Mouse (Mus musculus) cerebellum, adult (tissue): Measurements from ENCODE around the gene Tshr.
A peak's percentile ranks its signal among the peaks of the same experiment; 100 is the strongest.
"Not testable (repeated sequence)": the region's sequence is repeated elsewhere in the genome, so short reads cannot be mapped to it uniquely, and the experiment has no call there.

Source experiments
- ATAC-seq: cut with Nextera tagmentation; 2 replicates; pipeline ENCODE4 v1.9.2; 2017; ENCODE audit warnings: mild to moderate bottlenecking, moderate library complexity, mixed read lengths; ENCODE audit not compliant: insufficient number of reproducible peaks, low FRiP score, low TSS enrichment

Tshr gene

DNA sequence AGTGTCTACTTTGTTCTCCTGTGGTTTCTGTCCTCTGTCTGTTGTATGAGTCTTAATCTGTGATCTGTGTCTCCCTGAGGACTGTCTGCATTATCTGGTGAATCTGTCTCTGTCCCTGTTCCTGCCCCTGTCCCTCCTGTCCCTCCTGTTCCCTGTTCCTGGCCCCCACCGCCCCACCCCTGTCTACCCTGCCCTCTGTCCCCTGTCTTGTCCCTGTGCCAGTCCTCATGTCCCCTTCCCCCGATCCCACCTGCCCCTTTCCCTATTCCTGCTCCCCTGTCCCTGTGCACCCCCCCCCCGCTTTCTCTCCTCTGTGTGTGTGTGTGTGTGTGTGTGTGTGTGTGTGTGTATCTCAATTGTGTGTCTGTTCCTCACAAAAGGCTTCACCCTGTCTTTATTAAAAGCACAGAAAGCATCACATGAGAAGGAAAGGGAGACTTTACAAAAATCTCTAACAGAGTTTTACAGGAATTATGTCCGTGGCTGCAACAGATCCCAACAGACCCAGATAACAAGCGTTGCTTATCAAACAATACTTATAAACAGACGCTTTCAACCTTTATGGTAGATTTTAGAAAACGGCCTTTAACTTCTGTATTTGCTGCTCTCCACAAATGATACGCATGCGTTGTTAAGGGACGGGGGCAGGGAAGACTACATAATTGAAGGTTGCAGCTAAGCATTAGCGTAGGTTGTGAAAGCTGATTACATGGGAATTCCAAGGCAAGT lies 111.3 kb downstream of the Tshr start:
- ATAC-seq, result no peak

DNA sequence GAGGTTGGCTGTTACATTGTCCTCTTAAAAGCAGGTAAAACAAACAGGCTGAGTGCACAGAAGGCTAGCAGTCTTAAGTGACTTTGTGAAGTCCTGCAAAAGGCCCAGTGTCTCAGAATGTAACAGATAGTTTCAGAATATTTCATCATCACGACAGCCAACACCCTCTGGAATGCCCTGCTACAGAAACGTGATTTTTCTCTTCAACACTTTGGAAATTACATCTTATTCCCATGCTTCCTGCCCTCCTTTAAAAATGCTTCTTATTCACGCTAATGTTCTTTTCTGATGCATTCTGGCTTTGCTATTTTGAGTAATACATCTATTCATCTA lies 111.8 kb downstream of the Tshr start:
- ATAC-seq, result no peak

DNA sequence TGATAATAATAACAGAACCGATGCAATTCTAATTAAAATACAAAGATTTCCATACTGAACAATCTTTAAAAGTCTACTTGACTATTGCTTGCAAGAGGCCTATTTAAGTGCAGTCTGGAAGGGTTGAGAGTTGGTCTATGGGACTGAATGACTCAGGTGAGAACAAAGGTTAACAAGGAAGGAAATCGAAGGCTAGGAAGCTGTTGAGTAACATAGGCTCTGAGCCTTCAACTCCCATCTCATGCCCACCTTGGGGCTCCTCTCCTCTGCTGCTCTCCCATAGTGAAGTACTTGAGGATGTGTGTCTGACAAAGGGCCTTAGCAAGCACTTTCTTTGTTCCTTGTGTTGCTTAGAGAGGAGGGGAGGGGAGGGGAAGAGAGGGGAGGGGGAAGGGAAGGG lies 116.1 kb downstream of the Tshr start:
- ATAC-seq, result no peak

DNA sequence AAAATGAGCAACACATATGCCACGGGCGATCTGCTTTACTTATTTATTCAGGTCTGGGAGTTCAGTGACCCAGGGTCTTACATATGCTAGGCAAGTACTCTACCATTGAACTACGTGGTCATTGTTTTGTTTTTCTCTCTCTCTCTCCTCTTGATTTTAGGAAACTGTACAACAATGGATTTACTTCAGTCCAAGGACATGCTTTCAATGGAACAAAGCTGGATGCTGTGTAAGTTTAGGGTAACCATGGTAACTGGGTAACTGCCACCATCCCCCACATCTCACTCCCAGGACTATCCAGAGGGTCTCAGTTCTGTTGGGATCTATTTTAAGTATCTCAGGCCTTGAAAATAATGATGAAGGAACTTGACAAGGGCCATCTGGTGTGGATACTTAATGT lies 127.4 kb downstream of the Tshr start:
- ATAC-seq, result no peak

DNA sequence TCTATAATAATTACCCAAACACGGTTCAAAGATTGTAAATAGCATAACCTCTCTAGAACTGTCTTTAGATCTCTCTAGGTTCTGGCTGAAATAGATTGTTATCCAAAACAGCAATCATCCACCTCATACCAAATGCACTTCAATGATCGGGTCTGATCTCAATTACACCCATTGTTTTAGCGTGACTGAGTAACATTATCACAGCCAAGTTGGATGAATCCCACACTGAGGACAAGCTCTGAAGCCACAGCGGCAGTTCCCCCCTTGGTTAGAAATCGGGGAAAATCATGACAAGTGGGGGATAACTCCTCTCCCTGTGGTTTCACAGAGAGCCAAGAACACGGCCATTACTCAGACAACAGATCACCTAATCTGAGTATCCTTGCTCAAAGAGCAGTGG lies 129.6 kb downstream of the Tshr start:
- no peak for ATAC-seq

DNA sequence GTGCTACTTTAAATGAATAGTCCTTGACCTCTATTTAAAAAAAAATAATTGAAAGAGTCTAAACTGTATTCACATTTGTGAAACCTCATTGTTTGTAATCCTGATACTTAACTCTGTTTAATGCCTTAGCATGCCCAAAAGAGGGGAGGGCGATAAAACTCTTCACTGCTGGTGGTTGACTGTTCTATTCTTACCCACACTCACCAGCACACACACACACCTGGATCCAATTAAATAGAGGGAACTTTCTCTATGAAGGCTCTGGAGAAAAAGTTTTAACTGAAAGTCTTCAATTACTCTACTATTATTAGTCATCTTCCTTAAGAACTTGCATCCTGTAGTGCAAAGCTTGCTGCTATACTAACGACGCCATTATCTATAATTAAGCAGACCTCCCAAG lies 133.4 kb downstream of the Tshr start:
- ATAC-seq, result no peak

DNA sequence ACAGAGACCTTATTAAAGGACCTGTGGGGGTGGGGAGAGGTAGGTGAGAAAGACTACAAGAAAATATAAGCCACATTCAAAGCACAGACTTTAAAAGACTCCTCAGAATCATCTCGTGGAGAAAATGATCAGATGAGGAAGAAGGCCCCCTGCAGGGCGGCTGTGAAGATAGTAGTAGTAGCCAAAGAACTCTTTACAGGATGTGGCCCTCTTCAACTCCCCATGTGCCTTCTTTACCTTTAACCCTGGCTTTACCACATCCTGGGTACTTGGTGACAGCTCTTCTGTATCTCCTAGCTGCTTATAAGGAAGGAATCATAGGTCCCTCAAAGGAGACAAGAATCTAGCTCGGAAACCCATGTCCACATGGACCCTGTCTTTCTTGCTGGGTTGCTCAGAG lies 139.3 kb downstream of the Tshr start:
- ATAC-seq, result no peak

DNA sequence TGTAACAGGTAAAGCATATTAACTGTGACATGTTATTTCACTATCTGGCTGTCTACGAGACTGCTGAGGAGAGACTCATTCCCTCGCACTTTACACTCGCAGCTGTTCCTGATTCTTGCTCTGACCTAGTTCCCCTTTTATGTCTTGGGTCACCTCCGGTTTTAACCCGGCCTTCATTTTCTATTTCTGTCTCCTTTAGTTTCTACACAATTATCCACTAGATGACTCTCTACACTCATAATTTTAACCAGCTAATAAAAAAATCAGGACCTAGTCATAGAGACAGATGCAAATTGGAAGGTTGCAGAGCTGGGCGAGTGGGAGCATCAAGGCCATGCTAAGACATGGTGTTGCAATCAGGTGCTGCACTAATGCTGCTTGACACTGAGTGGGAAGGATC lies 150.2 kb downstream of the Tshr start:
- no peak for ATAC-seq

DNA sequence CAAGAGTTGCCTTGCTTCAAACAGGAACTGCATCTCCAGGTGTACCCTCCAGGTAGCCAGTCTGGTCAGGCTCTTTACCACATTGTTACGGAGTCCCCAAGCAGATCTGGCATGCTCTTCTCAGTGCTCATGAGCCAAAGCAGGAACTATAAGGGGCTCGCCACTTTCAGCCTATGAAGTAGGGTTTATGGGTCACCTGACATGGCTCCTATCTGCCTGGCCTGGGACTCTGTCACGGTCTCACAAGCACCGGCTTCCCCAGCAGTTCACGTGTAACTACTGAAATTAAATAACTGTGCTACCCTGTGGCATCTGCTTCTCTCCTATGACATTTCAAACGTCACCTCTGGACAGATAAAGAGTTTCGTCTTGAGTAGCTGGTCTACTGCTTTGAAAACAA lies 155.8 kb downstream of the Tshr start:
- ATAC-seq, result no peak

DNA sequence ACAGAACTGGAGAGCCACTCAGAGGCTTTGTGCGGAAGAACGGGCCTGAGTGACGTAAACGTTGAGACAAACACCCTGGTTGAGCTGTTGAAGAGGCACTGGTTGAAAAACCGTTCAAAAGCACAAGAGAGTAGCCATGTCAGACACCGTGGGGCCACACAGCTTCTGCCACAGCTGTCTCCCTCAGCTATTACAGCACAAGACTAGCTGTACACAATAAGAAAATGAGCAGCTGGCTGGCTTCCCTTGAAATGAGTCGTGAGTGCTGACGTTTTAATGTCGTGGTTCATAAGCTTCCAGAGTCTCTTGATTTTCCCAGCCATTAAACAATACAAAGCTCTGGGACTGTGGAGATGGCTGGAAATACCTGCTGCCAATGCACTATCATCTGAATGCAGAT lies 165.1 kb downstream of the Tshr start:
- ATAC-seq, result no peak

DNA sequence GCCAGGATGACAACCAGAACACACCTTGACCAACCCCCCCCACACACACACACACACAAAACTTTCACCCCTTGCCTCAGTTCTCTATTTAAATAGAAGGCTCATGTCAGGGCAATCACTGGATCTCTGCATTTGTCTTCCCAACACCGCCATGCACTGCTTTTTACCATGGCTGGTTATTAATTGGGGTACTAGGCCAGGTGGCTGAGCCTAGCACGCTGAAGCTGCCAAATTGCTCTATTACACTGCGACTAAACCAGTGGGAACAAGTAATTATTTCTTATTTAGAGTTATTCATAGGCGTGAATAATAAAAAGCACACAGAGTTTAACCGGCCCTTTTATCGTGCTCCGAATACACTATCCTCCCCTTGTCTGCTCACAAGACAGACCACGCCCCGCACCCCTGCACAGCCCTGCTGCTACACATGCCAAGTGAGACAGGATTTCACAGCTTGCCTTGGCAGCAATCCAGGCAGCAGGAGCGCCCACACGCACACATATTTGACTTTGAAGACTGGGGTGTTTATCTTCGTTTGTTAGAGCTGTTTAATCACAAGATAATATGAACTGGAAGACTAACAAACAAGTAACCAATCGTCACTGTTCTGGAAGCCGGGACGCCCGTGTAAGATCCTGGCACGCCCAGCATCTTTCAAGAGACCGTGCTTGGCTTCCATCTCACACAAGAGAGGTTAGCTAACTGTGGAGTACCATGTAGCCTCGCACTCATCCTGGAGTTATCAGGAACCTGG lies 167.6 kb downstream of the Tshr start:
- peak; percentile 82; the same call in 1 of the 2 replicates for ATAC-seq

DNA sequence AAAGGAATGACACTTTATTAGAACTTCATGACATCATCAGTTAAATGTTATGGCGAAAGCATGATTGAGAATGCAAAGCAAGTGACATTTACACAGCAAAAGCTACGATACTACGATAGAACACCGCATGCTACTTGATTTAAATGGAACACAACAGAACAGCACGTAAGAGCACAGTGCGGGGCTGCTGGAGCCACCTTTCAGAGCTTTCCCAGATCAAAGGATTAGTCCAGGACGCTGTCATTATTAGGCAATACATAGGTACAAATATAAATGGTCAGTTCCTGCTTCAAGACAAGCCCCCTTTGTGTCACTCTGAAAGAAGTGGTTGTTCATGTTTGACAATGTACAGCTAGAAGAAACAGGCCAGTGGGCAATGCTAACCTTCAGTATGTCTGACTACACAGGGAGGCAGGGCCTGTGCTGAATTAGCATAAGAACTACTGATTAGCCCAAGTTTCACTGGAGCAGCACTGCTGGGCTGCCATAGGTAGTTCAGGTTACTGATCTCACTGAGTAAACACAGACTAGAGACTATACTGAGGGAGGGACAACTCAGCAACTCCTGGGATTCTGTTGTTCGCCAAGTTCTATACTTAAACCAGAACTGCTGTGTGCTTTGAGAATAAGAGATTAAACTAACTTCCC lies 173.1 kb downstream of the Tshr start:
- not testable (repeated sequence) for ATAC-seq

DNA sequence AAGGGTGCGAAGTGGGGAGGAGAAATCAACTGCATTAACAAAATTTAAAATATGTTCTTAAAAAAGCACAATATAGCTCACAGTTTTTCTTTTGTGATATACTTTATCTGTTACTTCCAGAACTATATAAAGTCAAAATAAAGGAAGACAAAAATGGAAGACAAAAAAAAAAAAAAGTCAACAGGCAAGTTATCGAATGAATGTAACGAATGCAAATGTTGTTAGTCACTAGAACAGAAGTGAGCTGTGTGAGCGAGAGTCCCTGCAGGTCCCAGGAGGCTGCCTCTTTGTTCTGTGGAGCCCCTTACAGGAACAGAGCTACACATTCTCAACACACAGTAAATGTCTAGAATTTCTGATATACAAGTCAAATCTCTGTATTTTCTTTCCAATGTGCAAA lies 173.8 kb downstream of the Tshr start:
- not testable (repeated sequence) for ATAC-seq

DNA sequence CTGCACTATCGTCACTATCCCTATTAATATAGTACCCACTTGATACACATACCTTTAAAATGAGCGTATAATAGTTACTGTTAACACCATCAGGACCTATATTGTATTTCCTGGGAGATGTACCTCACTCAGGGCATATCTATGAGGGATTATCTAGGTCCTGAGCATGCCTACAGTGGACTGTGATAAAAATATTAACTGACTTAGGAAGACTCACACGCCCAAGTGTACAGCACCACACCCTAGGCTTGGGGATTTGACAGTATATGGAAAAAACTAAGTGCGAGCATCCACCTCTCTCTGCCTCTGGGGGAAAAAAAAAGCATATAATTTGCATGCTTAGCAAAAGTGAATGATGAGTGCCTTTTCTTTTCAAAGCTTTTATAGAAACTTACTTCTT lies 182.8 kb downstream of the Tshr start:
- ATAC-seq, result no peak

DNA sequence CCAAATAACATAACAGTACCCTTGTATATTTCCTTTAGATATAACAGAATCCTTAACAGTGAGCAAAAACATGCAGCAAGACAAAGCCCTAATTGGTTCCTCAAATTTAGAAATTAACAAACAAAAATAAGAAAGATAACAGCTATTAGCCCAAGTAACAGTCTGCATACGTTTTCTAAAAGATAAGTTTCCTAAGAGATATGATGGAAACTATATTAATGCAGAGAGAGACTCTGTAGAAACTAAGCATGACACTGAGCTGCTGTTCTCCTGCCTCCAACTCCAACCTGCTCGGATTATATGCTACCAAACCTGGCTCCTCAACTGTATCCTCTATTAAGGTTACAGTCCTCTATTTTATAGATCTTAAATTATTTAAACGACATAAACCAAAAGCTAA lies 184.9 kb downstream of the Tshr start:
- no peak for ATAC-seq

DNA sequence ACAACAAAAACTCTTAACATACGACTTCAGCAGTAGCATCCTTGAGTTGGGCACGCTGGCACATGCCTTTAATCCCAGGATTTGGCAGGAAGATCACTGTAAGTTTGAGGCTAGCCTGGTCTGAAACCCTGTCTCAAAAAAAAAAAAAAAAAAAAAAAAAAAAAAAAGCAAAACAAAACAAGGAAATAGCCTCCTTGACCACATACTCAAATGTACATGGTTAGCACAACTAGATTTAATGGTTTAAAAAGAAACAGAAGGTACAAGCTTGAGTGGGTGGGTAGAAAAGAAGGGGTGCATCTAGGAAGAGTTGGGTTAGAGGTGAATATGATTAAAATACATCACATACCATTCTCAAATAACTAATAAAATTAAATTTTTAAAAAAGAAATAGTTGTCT lies 187.3 kb downstream of the Tshr start:
- no peak for ATAC-seq

DNA sequence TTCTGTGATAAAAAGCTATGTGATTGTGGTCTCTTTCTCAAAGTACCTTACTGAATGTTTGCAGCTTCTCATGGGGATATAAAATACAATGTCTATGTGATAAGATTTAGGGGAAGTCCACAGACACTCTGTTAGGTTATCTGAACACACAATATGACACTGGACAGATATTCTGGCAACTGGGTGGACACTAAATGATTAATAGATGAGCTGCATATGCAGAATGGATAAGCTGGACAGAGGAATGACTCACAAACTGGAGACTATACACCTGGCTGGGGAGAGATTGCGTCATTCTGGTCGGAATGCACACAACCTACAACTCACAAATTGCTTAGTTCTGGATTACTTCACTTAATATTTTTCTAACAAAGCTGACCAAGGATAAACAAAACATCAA lies 195.3 kb downstream of the Tshr start:
- no peak for ATAC-seq

DNA sequence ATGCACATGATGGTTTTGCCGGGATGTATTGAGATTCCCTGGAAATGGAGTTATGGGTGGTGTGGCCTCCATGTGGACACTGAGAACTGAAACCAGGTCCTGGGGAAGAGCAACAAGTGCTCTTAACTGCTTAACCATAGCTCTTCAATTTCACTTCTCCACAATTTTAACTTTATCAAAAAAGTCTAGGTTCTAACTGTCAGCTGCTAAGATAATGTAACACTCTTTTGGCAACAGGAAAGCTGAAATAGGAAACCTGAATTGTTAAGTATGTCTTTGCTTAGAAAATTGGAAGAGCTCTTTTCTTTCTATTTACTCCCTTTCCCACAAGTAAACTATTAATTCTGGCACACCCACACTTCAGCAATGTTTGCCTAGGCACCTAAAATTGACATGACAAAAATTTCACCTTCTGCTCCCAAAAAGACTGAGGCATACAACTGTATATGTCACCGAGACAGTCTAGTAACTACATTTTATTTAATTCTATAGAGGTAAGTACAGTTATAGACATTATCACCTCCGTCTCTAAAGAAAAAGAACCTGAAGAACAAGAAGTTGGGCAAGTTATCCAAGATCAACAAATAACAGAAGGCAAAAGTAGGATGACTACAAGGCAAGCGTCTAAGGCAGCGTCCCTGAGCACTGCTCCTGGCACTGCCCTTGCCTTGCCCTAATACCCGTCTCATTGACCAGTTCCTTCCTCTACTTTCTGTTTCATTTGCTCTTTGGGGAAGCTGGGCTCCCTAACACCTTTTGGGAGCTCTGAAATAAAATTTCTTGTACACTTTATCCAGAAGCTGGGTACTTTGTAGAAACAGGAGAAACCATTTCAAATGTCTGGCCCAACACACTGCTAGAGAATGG lies 197.1 kb downstream of the Tshr start:
- no peak for ATAC-seq

DNA sequence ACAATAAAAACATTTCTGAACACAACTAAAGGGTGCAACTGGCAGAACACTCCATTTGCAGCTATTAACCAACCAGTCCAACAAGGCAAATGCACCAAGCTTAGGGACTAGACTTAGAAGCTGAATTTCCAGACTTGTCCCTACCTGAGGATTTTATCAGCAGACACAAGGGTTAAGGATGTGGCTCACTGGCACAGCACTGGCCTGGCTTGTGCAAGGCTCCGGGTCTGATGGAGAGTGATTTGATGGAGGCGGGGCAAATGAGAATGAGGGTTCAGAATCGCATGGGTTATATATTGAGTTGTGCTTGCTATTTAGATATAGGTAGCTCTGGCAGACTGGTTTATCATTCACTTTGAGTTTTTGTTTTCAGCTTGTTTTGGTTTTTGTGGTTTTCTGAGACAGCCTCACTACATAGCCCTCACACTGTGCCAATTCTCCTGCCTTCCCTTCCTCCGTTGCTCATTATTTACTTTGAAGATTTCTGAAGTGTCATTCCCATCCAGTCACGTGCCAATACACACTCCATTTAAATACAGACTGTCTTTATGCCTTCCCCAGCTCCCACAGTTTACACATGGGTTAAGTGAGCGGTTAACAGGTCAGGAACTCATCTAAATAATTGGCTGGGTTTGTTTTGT lies 198.1 kb downstream of the Tshr start:
- no peak for ATAC-seq

DNA sequence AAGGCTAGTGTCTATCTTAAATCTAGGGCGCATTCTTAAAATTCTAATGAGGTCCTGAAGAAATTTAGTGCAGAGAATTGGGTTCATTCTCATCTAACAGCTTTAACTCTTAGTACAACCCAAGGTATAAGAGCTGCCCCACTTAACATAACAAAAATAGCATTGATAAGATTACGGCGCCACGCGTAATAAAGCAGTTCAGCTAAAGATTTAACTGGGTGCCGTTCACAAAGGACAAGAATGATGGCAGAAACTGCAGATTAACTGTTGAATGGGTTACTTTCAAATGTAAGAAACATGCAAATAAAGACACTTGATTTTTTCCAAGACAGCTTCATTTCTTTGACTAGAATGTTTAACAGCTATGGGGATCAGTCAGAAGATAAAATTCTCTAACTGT lies 199.0 kb downstream of the Tshr start:
- no peak for ATAC-seq
